Mouse (Mus musculus): ENCODE measurements around the gene H6pd. TPM values are rescaled to one million over a fixed set of nuclear protein-coding genes. Genes with fewer than 3 reads are reported as not detected.
"Not testable (repeated sequence)": the region's sequence is repeated elsewhere in the genome, so short reads cannot be mapped to it uniquely, and the experiment has no call there.

Gene H6pd
- polyA plus RNA-seq (2012; rRNA removed): 45.9 and 57.6 TPM in 2 replicates

DNA sequence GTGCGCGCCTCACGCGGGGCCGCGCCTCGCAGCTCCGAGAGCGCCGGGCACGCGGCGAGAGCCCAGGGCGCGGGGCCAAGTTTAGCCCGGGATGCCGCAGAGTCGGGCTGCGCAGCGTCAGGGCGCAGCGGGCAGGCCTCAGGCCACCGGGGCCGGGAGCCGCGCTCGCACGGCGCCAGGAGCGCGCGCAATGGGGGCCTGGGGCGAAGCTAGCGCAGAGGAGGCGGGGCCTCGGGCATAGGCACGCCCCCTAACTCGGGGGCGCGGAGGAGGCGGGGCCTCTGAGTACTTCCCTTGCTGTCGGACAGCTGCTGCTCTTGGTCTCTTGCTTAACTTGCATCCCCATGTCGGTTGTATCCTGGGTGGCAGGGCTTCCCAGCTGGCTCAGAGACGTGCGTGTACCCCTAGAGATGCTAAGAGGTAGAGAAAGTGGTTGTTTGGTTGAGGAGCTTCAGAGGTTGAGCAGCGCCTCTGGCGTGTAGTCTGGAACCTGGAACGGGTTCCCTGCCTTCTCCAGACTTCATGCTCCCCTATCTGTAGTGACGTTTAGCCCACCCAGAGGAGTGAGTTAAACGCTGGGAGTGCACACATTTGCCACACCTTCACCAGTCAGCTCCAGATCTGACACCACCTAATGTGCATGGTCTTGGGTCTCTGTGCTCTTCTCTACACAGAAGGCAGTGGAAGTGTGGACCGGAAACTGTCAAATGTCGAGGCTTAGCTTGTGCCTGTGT lies at the start of gene H6pd:
Gene H6pd, minus strand, starts transcription at position 171 of the 734 bp plus-strand sequence.
- DNase-seq (ENCODE audit: low spot score): peak; percentile 78

- DNase-seq (ENCODE audit: low spot score): no peak
These were observed 48.9 kb upstream of the H6pd start for GRCm38 (mm10) chr4:150057722-150058121.

- no peak for DNase-seq (ENCODE audit: low spot score)
These were observed 47.3 kb upstream of the H6pd start for GRCm38 (mm10) chr4:150056171-150056570.

- no peak for DNase-seq (ENCODE audit: low spot score)
These were observed 43.6 kb upstream of the H6pd start for GRCm38 (mm10) chr4:150052380-150052779.

DNA sequence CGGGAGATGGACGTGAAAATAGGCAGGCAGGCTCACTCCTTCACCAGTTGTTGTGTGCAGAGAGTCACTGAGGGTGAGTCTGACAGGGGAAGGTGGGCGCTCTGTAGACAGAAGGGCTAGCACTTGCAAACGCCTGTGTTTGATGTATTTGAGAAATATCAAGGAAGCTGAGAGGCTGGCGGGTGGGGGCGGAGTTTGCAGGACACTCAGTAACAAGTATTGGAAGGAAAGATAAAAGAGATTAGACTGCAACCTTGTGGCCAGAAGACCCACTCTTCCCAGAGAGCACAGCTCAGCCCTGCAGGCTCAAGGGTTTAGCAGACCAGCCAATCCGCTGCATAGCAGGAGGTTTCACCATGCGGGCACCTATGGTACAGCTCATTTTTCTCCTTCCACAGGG lies 42.7 kb upstream of the H6pd start:
- DNase-seq (ENCODE audit: low spot score): no peak

- no peak for DNase-seq (ENCODE audit: low spot score)
These were observed 40.9 kb upstream of the H6pd start for GRCm38 (mm10) chr4:150049564-150050226.

- DNase-seq (ENCODE audit: low spot score): no peak
These were observed 40.3 kb upstream of the H6pd start for GRCm38 (mm10) chr4:150049157-150049513.

- DNase-seq (ENCODE audit: low spot score): peak; percentile 36
These were observed 39.8 kb upstream of the H6pd start for GRCm38 (mm10) chr4:150048478-150049156.

DNA sequence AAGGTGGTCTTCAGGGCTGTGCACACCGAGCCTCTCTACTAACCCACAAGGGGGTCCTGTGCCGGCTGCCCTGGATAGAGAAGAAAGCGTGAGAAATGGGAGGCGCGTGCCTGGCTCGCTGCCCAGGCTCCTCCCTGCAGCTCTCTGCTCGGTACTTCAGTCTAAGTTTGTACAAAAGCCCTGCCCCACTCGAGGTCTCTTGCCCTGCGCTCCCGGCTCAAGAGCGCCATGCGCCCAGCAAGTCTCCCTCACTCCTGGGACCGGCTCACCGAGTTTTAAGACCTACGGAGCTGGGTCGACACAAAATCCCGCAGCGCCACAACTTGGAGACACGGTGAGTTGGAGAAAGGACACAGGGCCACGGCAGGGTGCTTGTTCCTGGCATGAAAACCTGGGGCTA lies 39.2 kb upstream of the H6pd start:
- peak; percentile 49 for DNase-seq (ENCODE audit: low spot score)

DNA sequence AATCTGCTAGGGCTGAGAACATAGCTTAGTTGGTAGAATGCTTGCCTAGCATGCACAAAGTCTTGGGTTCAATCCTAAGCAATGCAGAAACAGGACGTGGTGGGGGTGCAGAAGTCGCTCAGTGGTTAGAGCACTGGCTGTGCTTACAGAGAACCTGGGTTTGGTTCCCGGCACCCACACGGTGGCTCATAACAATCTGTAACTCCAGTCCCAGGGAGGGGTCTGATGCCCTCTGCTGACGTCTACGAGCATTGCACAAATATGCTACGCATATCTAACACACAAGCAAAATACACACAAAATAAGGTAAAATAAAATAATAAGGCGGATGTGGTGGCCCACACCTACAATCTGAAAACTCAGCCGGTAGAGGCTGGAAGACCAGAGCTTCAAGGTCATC lies 34.8 kb upstream of the H6pd start:
- no peak for DNase-seq (ENCODE audit: low spot score)

GRCm38 (mm10) chr4:150041346-150042110 lies 32.7 kb upstream of the H6pd start:
- DNase-seq (ENCODE audit: low spot score): no peak

- DNase-seq (ENCODE audit: low spot score): not testable (repeated sequence)
These were observed 32.0 kb upstream of the H6pd start for GRCm38 (mm10) chr4:150040856-150041255.

DNA sequence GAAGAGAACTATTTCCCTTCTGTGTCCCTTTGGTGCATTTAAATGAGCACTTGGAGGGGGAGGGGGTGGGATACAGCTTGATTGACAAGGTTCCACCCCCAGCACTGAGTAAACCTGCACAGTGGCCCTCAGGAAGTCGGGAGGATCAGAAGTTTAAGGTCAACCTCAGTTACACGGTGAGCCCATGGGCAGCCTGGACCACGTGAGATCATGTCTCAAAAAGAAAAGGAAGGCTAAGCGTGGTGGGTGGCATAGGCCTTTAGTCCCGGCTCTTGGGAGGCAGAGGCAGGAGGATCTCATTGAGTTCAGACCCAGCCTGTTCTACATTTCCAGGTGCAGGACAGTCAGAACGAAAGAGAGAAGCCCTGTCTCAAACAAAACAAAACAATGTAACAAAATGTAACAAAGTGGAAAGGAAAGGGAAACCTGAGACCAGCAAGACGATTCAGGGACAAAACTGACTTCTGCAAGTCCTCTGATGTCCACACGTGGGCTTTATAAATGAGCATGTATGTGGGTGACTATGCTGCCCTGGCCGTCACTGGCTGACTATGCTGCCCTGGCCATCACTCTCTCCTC lies 31.3 kb upstream of the H6pd start:
- no peak for DNase-seq (ENCODE audit: low spot score)

- no peak for DNase-seq (ENCODE audit: low spot score)
These were observed 29.7 kb upstream of the H6pd start for GRCm38 (mm10) chr4:150038533-150038932.

DNA sequence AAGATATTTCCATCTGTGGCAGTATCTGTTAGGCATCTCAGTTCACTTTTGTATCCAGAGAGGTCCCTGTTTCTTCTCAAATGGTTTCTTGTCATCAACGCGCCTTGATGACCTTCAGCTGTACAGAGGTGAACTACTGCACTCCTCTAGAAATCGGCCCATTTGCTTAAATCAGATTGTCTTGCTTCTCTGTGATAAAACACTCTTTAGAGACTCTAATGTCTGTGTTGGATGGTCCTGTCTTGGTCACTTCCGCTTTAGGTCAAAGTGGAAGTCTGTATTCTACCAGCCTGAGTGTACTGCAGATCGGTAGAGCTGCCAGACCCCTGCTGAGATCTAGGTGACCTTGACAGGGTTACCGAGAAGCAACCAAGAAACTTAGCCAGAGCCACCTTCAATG lies 27.3 kb upstream of the H6pd start:
- no peak for DNase-seq (ENCODE audit: low spot score)

- peak; percentile 77 for DNase-seq (ENCODE audit: low spot score)
These were observed 26.5 kb upstream of the H6pd start for GRCm38 (mm10) chr4:150035280-150035679.

DNA sequence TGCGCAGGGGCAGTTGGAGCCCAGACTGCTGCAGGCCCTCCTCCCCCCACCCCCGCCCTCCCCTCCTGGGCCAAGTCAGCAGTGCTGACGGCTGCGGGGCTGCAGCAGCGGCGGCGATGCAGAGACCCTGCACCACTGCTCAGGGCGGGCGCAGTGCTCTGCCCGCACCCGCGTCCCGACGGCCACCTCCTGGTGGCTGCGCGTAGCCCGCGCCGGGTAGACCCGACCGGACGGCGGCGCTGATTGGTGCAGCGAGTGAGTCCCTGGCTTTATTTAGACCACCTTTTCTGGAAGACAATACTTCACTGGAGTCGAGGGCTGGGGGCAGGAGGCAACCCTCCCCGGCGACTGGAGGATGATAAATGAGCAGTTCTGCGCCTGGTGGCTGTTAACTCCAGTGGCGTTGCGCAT lies 24.4 kb upstream of the H6pd start:
- no peak for DNase-seq (ENCODE audit: low spot score)

DNA sequence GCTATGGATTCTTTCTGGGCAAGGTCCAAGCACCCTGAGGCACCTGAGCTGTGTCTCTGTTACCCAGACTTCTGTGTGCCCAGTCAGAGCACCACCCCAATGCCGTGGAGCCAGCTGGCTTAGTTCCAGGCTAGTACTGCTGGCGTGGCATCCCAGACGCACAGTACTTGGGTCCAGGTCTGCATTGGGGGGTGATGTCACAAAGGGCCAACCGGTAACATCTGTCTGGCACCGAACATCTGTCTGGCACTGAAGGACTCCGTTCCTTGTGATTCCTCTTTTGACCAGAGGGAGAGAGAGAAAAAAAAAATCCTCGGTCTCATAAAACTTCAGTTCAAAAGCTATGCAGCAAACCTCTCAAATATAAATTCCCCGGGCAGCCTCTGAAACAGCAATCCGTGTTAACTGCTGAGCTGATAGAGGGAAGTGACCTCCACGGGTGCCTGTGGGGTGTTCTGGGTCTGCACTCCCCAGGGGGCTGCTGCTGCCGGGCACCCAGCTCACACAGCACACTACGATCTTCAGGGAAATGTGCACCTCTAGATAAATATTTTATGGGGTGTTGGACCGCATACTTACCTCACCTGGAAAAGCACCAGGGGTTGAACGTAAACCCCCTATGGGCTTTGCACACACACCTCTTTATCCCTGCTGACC lies 22.5 kb upstream of the H6pd start:
- DNase-seq (ENCODE audit: low spot score): no peak

GRCm38 (mm10) chr4:150030449-150031233 lies 21.8 kb upstream of the H6pd start:
- DNase-seq (ENCODE audit: low spot score): no peak

DNA sequence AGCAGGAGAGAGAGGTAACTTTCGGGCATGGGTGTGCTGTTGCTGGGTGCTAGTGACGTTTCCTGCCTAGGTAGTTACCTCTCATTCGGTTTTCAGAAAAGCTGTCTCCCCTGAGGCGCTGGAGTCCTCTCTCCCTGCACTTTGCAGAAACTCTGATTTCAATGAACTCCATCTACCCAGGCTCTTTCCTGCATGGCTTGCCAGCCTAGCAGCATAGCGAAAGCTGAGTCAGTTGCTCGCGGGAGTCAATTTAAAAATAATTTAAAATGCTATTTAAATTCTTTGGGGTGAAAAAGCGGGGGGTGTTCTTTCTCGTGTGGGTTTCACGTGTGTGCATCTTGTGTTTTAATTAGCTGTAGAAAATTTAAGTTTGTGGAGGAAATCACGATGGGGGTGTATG lies 21.1 kb upstream of the H6pd start:
- DNase-seq (ENCODE audit: low spot score): no peak
